Mouse (Mus musculus): Measurements from ENCODE around the gene Gphb5. TPM values are rescaled to one million over a fixed set of nuclear protein-coding genes. Genes with fewer than 3 reads are reported as not detected.
A peak's percentile ranks its signal among the peaks of the same experiment; 100 is the strongest.

Gphb5 gene
- not detected in 2 replicates for polyA plus RNA-seq (2012; rRNA removed)

- no peak within 1 kb of the TSS for H3K27ac ChIP-seq (ENCODE audit: insufficient read depth, low read depth, low read length)
- H3K4me3 ChIP-seq (ENCODE audit: low read depth, low read length), result no peak within 1 kb of the TSS
- no peaks in the 10 kb centered on the region for H3K27me3 ChIP-seq (ENCODE audit: control insufficient read depth, insufficient read depth, low read length)
- H3K4me1 ChIP-seq (ENCODE audit: control insufficient read depth, insufficient read depth, insufficient read length, low read length), result no peaks in the 10 kb centered on the region
- TF ChIP-seq CTCF (IDR thresholded peaks at IDR 0.05; ENCODE audit: extremely low read depth, insufficient read length, insufficient replicate concordance, low read depth, low read length) (no peak), POLR2A (IDR thresholded peaks at IDR 0.05; ENCODE audit: low read depth, low read length) (no peak)
- WGBS, result 81% methylated on average over 4 of the region's 4 CpGs
- no peaks in the 10 kb centered on the region for H3K36me3 ChIP-seq (ENCODE audit: control insufficient read depth, insufficient read depth, low read length)
Measured at GRCm38 (mm10) chr12:75416681-75417080, at the start of gene Gphb5. Gene Gphb5, minus strand, starts transcription at chr12:75416781.

- 85% methylated on average over 7 of the region's 7 CpGs for WGBS
- Histone ChIP-seq H3K27me3 (ENCODE audit: control insufficient read depth, insufficient read depth, low read length) (no peaks in the 10 kb centered on the region), H3K4me1 (ENCODE audit: control insufficient read depth, insufficient read depth, insufficient read length, low read length) (no peaks in the 10 kb centered on the region; the same call in 1 of the 2 replicates), H3K27ac (ENCODE audit: insufficient read depth, low read depth, low read length) (no peak overlapping the region), H3K4me3 (ENCODE audit: low read depth, low read length) (no peak overlapping the region), H3K36me3 (ENCODE audit: control insufficient read depth, insufficient read depth, low read length) (peaks cover 25% of the 10 kb centered on the region)
- TF ChIP-seq POLR2A (IDR thresholded peaks at IDR 0.05; ENCODE audit: low read depth, low read length) (no peak), CTCF (IDR thresholded peaks at IDR 0.05; ENCODE audit: extremely low read depth, insufficient read length, insufficient replicate concordance, low read depth, low read length) (no peak)
Measured at GRCm38 (mm10) chr12:75466206-75466605, 49.6 kb upstream of the Gphb5 start.

- H3K4me3 ChIP-seq (ENCODE audit: low read depth, low read length), result no peak overlapping the region
- H3K27ac ChIP-seq (ENCODE audit: insufficient read depth, low read depth, low read length), result no peak overlapping the region
- peaks cover 39% of the 10 kb centered on the region for H3K36me3 ChIP-seq (ENCODE audit: control insufficient read depth, insufficient read depth, low read length)
- 84% methylated on average over 9 of the region's 9 CpGs for WGBS
- TF ChIP-seq CTCF (IDR thresholded peaks at IDR 0.05; ENCODE audit: extremely low read depth, insufficient read length, insufficient replicate concordance, low read depth, low read length), result peak; percentile 59; the same call in 1 of the 2 replicates
- TF ChIP-seq POLR2A (IDR thresholded peaks at IDR 0.05; ENCODE audit: low read depth, low read length), result no peak
- H3K4me1 ChIP-seq (ENCODE audit: control insufficient read depth, insufficient read depth, insufficient read length, low read length), result no peaks in the 10 kb centered on the region; the same call in 1 of the 2 replicates
- no peaks in the 10 kb centered on the region for H3K27me3 ChIP-seq (ENCODE audit: control insufficient read depth, insufficient read depth, low read length)
Measured at GRCm38 (mm10) chr12:75464016-75464769, 47.6 kb upstream of the Gphb5 start.

- H3K4me1 ChIP-seq (ENCODE audit: control insufficient read depth, insufficient read depth, insufficient read length, low read length), result peaks cover 4% of the 10 kb centered on the region; the same call in 1 of the 2 replicates
- H3K27me3 ChIP-seq (ENCODE audit: control insufficient read depth, insufficient read depth, low read length), result no peaks in the 10 kb centered on the region
- peaks cover 47% of the 10 kb centered on the region for H3K36me3 ChIP-seq (ENCODE audit: control insufficient read depth, insufficient read depth, low read length)
- H3K4me3 ChIP-seq (ENCODE audit: low read depth, low read length), result no peak overlapping the region
- TF ChIP-seq CTCF (IDR thresholded peaks at IDR 0.05; ENCODE audit: extremely low read depth, insufficient read length, insufficient replicate concordance, low read depth, low read length), result no peak
- no peak for TF ChIP-seq POLR2A (IDR thresholded peaks at IDR 0.05; ENCODE audit: low read depth, low read length)
- WGBS, result 86% methylated on average over 5 of the region's 5 CpGs
- H3K27ac ChIP-seq (ENCODE audit: insufficient read depth, low read depth, low read length), result no peak overlapping the region
Measured at GRCm38 (mm10) chr12:75460561-75460960, 44.0 kb upstream of the Gphb5 start.

GRCm38 (mm10) chr12:75459656-75460055 is 43.1 kb upstream of the Gphb5 start:
- no peak overlapping the region for H3K4me3 ChIP-seq (ENCODE audit: low read depth, low read length)
- H3K36me3 ChIP-seq (ENCODE audit: control insufficient read depth, insufficient read depth, low read length), result peaks cover 45% of the 10 kb centered on the region
- WGBS, result 88% methylated on average over 5 of the region's 5 CpGs
- H3K27me3 ChIP-seq (ENCODE audit: control insufficient read depth, insufficient read depth, low read length), result no peaks in the 10 kb centered on the region
- peaks cover 4% of the 10 kb centered on the region; the same call in 1 of the 2 replicates for H3K4me1 ChIP-seq (ENCODE audit: control insufficient read depth, insufficient read depth, insufficient read length, low read length)
- TF ChIP-seq POLR2A (IDR thresholded peaks at IDR 0.05; ENCODE audit: low read depth, low read length), result no peak
- TF ChIP-seq CTCF (IDR thresholded peaks at IDR 0.05; ENCODE audit: extremely low read depth, insufficient read length, insufficient replicate concordance, low read depth, low read length), result no peak
- no peak overlapping the region for H3K27ac ChIP-seq (ENCODE audit: insufficient read depth, low read depth, low read length)

GRCm38 (mm10) chr12:75453441-75453840 is 36.9 kb upstream of the Gphb5 start:
- H3K27ac ChIP-seq (ENCODE audit: insufficient read depth, low read depth, low read length), result no peak overlapping the region
- WGBS, result 90% methylated on average over 6 of the region's 6 CpGs
- peaks cover 29% of the 10 kb centered on the region for H3K36me3 ChIP-seq (ENCODE audit: control insufficient read depth, insufficient read depth, low read length)
- H3K27me3 ChIP-seq (ENCODE audit: control insufficient read depth, insufficient read depth, low read length), result no peaks in the 10 kb centered on the region
- no peak for TF ChIP-seq CTCF (IDR thresholded peaks at IDR 0.05; ENCODE audit: extremely low read depth, insufficient read length, insufficient replicate concordance, low read depth, low read length)
- no peak for TF ChIP-seq POLR2A (IDR thresholded peaks at IDR 0.05; ENCODE audit: low read depth, low read length)
- H3K4me1 ChIP-seq (ENCODE audit: control insufficient read depth, insufficient read depth, insufficient read length, low read length), result peaks cover 2% of the 10 kb centered on the region; the same call in 1 of the 2 replicates
- no peak overlapping the region for H3K4me3 ChIP-seq (ENCODE audit: low read depth, low read length)

- 83% methylated on average over 4 of the region's 4 CpGs for WGBS
- no peaks in the 10 kb centered on the region for H3K27me3 ChIP-seq (ENCODE audit: control insufficient read depth, insufficient read depth, low read length)
- H3K4me3 ChIP-seq (ENCODE audit: low read depth, low read length), result no peak overlapping the region
- H3K36me3 ChIP-seq (ENCODE audit: control insufficient read depth, insufficient read depth, low read length), result peaks cover 29% of the 10 kb centered on the region
- H3K4me1 ChIP-seq (ENCODE audit: control insufficient read depth, insufficient read depth, insufficient read length, low read length), result no peaks in the 10 kb centered on the region
- no peak for TF ChIP-seq POLR2A (IDR thresholded peaks at IDR 0.05; ENCODE audit: low read depth, low read length)
- 0 out of 2 replicates have a peak, but pooled peaks have one; percentile 3 for TF ChIP-seq CTCF (IDR thresholded peaks at IDR 0.05; ENCODE audit: extremely low read depth, insufficient read length, insufficient replicate concordance, low read depth, low read length)
- H3K27ac ChIP-seq (ENCODE audit: insufficient read depth, low read depth, low read length), result no peak overlapping the region
Measured at GRCm38 (mm10) chr12:75453027-75453426, 36.4 kb upstream of the Gphb5 start.
